Mouse (Mus musculus): ENCODE results near the gene Arhgap20.

Arhgap20 gene

GRCm38 (mm10) chr9:51798251-51798650, 33.1 kb downstream of the Arhgap20 start:
- DNase-seq (ENCODE audit: low spot score in 2 of 2): no peak

- no peak for DNase-seq (ENCODE audit: low spot score in 2 of 2)
Measured at GRCm38 (mm10) chr9:51799156-51799555, 34.0 kb downstream of the Arhgap20 start.

- no peak for DNase-seq (ENCODE audit: low spot score in 2 of 2)
Measured at GRCm38 (mm10) chr9:51807272-51807671, 42.1 kb downstream of the Arhgap20 start.

- no peak for DNase-seq (ENCODE audit: low spot score in 2 of 2)
Measured at GRCm38 (mm10) chr9:51812931-51813330, 47.8 kb downstream of the Arhgap20 start.

GRCm38 (mm10) chr9:51824516-51824915, 59.4 kb downstream of the Arhgap20 start:
- DNase-seq (ENCODE audit: low spot score in 2 of 2): no peak

- DNase-seq (ENCODE audit: low spot score in 2 of 2): no peak
Measured at GRCm38 (mm10) chr9:51831596-51831995, 66.5 kb downstream of the Arhgap20 start.

GRCm38 (mm10) chr9:51832368-51832767, 67.2 kb downstream of the Arhgap20 start:
- no peak for DNase-seq (ENCODE audit: low spot score in 2 of 2)

GRCm38 (mm10) chr9:51837716-51838115, 72.6 kb downstream of the Arhgap20 start:
- DNase-seq (ENCODE audit: low spot score in 2 of 2): no peak

- DNase-seq (ENCODE audit: low spot score in 2 of 2): peak in 1 of 2 experiments; percentile 31
Measured at GRCm38 (mm10) chr9:51843216-51843615, 78.1 kb downstream of the Arhgap20 start.

GRCm38 (mm10) chr9:51845796-51846195, 80.7 kb downstream of the Arhgap20 start:
- DNase-seq (ENCODE audit: low spot score in 2 of 2): no peak

- no peak for DNase-seq (ENCODE audit: low spot score in 2 of 2)
Measured at GRCm38 (mm10) chr9:51853772-51854171, 88.6 kb downstream of the Arhgap20 start.

- DNase-seq (ENCODE audit: low spot score in 2 of 2): no peak
Measured at GRCm38 (mm10) chr9:51864273-51864672, 99.1 kb downstream of the Arhgap20 start.

- no peak for DNase-seq (ENCODE audit: low spot score in 2 of 2)
Measured at GRCm38 (mm10) chr9:51866634-51867033, 101.5 kb downstream of the Arhgap20 start.

- no peak for DNase-seq (ENCODE audit: low spot score in 2 of 2)
Measured at GRCm38 (mm10) chr9:51869056-51869455, 103.9 kb downstream of the Arhgap20 start.

GRCm38 (mm10) chr9:51874348-51874747, 109.2 kb downstream of the Arhgap20 start:
- DNase-seq (ENCODE audit: low spot score in 2 of 2): no peak

- DNase-seq (ENCODE audit: low spot score in 2 of 2): peak; percentile 6 to 26
Measured at GRCm38 (mm10) chr9:51875531-51875930, 110.4 kb downstream of the Arhgap20 start.

- peak in 1 of 2 experiments; percentile 48 for DNase-seq (ENCODE audit: low spot score in 2 of 2)
Measured at GRCm38 (mm10) chr9:51881386-51881785, 116.2 kb downstream of the Arhgap20 start.

GRCm38 (mm10) chr9:51881881-51882280, 116.7 kb downstream of the Arhgap20 start:
- no peak for DNase-seq (ENCODE audit: low spot score in 2 of 2)

GRCm38 (mm10) chr9:51883319-51883718, 118.2 kb downstream of the Arhgap20 start:
- DNase-seq (ENCODE audit: low spot score in 2 of 2): peak; percentile 13 to 62

- DNase-seq (ENCODE audit: low spot score in 2 of 2): no peak
Measured at GRCm38 (mm10) chr9:51892921-51893320, 127.8 kb downstream of the Arhgap20 start.

Data from urinary bladder, postnatal 36 days (tissue).